Mouse (Mus musculus) forebrain, postnatal 0 days (tissue): Measurements from ENCODE around the gene Pdyn. TPM values are rescaled to one million over a fixed set of nuclear protein-coding genes. Genes with fewer than 3 reads are reported as not detected.

Source experiments
- ATAC-seq: fragments of 200-750 bp; cut with Nextera tagmentation; 2 replicates; pipeline ENCODE4 v1.8.0; 2017; ENCODE audit warnings: mild to moderate bottlenecking, moderate library complexity
- DNase-seq: peaks from one replicate; pipeline ENCODE4 v3.0.0-alpha.2; 2015
- H3K27ac ChIP-seq: fragments of 300-500 bp; sonication (generic); 2 replicates; pipeline ENCODE4 v1.5.1; 2014; ENCODE audit warnings: low read depth, mild to moderate bottlenecking, antibody characterized with exemption, low read length, moderate library complexity, mixed read lengths
- H3K27me3 ChIP-seq: fragments of 300-500 bp; sonication (generic); 2 replicates; pipeline ENCODE4 v1.6.1; 2014; ENCODE audit warnings: mild to moderate bottlenecking, low read length, mixed read lengths; ENCODE audit not compliant: insufficient read depth
- H3K36me3 ChIP-seq: fragments of 300-500 bp; sonication (generic); 2 replicates; pipeline ENCODE4 v1.6.1; 2014; ENCODE audit warnings: mild to moderate bottlenecking, moderate library complexity; ENCODE audit not compliant: insufficient read depth
- H3K4me1 ChIP-seq: fragments of 300-500 bp; sonication (generic); 2 replicates; pipeline ENCODE4 v1.6.1; 2014; ENCODE audit warnings: antibody characterized with exemption; ENCODE audit not compliant: insufficient read depth
- H3K4me2 ChIP-seq: fragments of 300-500 bp; sonication (generic); 2 replicates; pipeline ENCODE4 v1.6.1; 2014; ENCODE audit warnings: low read depth, mild to moderate bottlenecking, moderate library complexity
- H3K4me3 ChIP-seq: fragments of 300-500 bp; sonication (generic); 2 replicates; pipeline ENCODE4 v1.5.1; 2014; ENCODE audit warnings: low read depth, low read length, mixed read lengths
- H3K9ac ChIP-seq: fragments of 300-500 bp; sonication (generic); 2 replicates; pipeline ENCODE4 v1.6.1; 2014; ENCODE audit warnings: mild to moderate bottlenecking
- H3K9me3 ChIP-seq: fragments of 300-500 bp; sonication (generic); 2 replicates; pipeline ENCODE4 v1.6.1; 2016; ENCODE audit warnings: low read length
- CTCF ChIP-seq: sonication (generic); IDR thresholded peaks from 2 replicates; pipeline ENCODE4 v1.5.1; 2016; ENCODE audit warnings: antibody characterized with exemption, control low read depth, low read depth
- WGBS: fragments of 180-500 bp; shearing (Covaris S2); extraction: QIAGEN DNeasy Blood & Tissue Kit; methylation state at CpG from one replicate; pipeline ENCODE4 v1.1.7; 2014; 5-methylcytosine and 5-hydroxymethylcytosine counted together
- polyA plus RNA-seq: library from polyadenylated mRNA; unstranded; fragments of >200 nt; fragmentation: Nextera tagmentation; extraction: Ambion mirVana; gene quantifications from 2 replicates; pipeline ENCODE4 v1.2.1, GENCODE M21; 2015
- total RNA-seq: library from RNA; depleted of rRNA; stranded (reverse); fragments of >200 nt; gene quantifications from 2 replicates; pipeline ENCODE4 v1.2.3, GENCODE M21; 2014

Pdyn gene
- total and polyA plus RNA-seq, 2 experiments from 2014 or later: 6.9 to 18.3 TPM

DNA sequence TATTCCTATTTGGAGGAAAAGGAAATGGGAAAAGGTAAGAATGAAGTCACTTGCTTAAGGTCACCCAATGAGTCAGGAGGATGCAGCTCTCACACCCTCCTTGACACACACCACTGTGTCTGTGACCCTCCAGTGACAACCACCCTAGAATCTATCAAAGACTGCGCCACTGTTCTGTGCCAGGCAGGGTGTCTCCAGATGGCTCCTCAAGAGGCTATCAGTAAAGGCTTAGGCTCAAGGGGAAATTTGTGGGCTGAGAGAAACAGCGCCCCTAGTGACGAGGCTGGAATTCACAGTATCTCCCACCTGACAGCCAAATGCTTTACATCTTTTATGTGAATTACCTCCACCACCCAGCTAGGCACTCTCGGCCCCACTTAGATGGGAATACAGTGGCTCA, 3.6 kb downstream of the Pdyn start:
- WGBS: 10% methylated on average over 4 of the region's 4 CpGs
- Histone ChIP-seq H3K4me1 (peaks cover 7% of the 10 kb centered on the region; the same call in 1 of the 2 replicates), H3K36me3 (no peaks in the 10 kb centered on the region), H3K9me3 (no peaks in the 10 kb centered on the region), H3K27ac (no peak overlapping the region), H3K9ac (no peak overlapping the region), H3K27me3 (peaks cover 4% of the 10 kb centered on the region; the same call in 1 of the 2 replicates), H3K4me2 (no peak overlapping the region), H3K4me3 (no peak overlapping the region)
- 0 out of 2 replicates have a peak, but pooled peaks have one; percentile 21 for ATAC-seq
- peak; percentile 65 for TF ChIP-seq CTCF
- DNase-seq: peak; percentile 50

DNA sequence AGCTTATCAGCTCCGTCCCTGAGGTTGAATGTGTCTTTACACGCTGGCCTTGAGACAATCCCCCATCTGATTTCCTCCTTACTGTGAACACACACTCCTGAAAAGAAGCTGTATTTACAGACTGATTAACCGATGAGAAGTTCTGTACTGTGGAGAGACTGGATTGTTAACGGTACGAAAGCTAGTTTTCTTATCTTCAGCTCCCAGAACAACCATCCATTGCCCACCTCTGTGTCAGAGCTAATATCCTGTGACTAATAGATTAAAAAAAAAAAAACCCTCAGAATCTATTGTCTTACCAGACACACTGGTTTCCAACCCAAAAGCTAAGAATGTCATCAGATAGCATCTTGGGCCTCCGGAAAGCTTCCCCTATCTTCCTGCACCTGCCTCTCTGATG, 5.3 kb downstream of the Pdyn start:
- no peak overlapping the region for H3K4me2 ChIP-seq
- TF ChIP-seq CTCF: no peak
- WGBS: 73% methylated on average over 6 of the region's 6 CpGs

DNA sequence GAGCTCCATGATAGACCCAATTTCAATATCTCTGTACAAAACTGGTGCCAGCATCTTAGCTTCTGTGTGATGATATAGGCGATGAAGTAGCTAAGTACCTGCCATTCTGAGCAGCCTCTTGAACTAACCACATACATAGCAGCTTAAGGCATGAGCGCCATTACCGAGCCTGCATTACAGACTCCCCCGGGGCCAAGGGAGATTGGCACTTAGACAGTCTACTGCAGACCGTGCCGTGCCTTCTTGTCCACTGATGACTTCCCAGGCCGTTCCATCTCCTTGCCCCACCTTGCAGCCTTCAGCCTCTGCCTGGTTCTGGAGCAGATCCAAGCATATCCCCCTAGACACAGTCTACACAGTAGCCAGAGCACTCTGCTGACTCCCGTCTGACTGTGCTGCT, 7.0 kb downstream of the Pdyn start:
- H3K4me2 ChIP-seq: no peak overlapping the region
- WGBS: 77% methylated on average over 8 of the region's 8 CpGs
- DNase-seq (no peak), ATAC-seq (no peak)
- no peaks in the 10 kb centered on the region for H3K9me3 ChIP-seq
- H3K27ac ChIP-seq: no peak overlapping the region
- no peak overlapping the region for H3K9ac ChIP-seq
- H3K36me3 ChIP-seq: no peaks in the 10 kb centered on the region
- no peaks in the 10 kb centered on the region for H3K4me1 ChIP-seq
- TF ChIP-seq CTCF: no peak
- H3K27me3 ChIP-seq: no peaks in the 10 kb centered on the region
- H3K4me3 ChIP-seq: no peak overlapping the region

More for the DNA sequence above, 5.3 kb downstream of the Pdyn start:
- no peak overlapping the region for H3K9ac ChIP-seq
- H3K27me3 ChIP-seq: peaks cover 4% of the 10 kb centered on the region; the same call in 1 of the 2 replicates
- no peak for ATAC-seq
- H3K36me3 ChIP-seq: no peaks in the 10 kb centered on the region
- H3K9me3 ChIP-seq: no peaks in the 10 kb centered on the region
- peaks cover 1% of the 10 kb centered on the region; the same call in 1 of the 2 replicates for H3K4me1 ChIP-seq
- no peak for DNase-seq
- H3K27ac ChIP-seq: no peak overlapping the region
- H3K4me3 ChIP-seq: no peak overlapping the region

DNA sequence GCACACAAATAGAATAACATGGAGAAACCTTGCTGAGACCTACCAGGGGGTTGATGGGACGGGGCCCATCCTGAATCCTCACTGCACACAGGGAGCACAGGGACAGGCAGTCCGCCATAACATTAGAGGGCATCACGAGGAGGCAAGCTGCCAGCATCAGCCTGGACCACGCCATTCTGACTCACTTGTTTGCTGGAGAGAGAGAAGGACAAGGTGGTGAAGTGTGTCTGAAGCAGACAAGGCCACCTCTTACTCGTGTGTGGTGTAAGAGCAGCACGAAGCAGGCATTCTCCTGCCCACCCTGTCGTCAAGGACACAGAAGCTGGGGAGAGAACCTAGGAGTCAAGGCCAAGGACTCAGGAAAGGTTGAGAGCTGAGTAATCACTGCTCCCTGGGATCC, 9.9 kb downstream of the Pdyn start:
- 79% methylated on average over 7 of the region's 7 CpGs for WGBS
- no peak for ATAC-seq

DNA sequence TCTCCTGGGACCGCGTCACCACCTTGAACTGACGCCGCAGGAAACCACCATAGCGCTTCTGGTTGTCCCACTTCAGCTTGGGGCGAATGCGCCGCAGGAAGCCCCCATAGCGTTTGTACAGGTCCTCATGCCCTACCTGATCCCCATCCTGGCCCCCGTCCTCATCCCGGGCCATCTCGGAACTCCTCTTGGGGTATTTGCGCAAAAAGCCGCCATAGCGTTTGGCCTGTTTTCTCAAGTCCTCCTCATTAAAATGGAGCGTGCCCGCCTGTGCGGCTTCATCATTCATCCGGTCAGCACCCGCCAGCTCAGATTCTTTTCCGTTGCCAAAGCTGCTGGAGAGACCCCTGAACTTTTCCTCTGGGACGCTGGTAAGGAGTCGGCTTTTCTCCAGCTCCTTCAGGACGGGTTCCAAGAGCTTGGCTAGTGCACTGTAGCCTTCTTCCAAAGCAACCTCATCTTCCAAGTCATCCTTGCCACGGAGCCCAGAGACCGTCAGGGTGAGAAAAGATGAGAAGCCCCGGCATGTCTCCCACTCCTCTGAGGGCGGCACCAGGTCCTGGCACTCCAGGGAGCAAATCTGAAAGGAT, 11.5 kb downstream of the Pdyn start:
- Histone ChIP-seq H3K27ac (no peak overlapping the region), H3K36me3 (no peaks in the 10 kb centered on the region), H3K9me3 (no peaks in the 10 kb centered on the region), H3K27me3 (no peaks in the 10 kb centered on the region), H3K9ac (no peak overlapping the region), H3K4me2 (no peak overlapping the region), H3K4me3 (no peak overlapping the region), H3K4me1 (no peaks in the 10 kb centered on the region)
- DNase-seq: no peak
- ATAC-seq: no peak
- 85% methylated on average over 28 of the region's 28 CpGs for WGBS
- no peak for TF ChIP-seq CTCF

More for the DNA sequence above, 9.9 kb downstream of the Pdyn start:
- no peak overlapping the region for H3K4me3 ChIP-seq
- H3K27me3 ChIP-seq: no peaks in the 10 kb centered on the region
- no peak overlapping the region for H3K27ac ChIP-seq
- H3K9me3 ChIP-seq: no peaks in the 10 kb centered on the region
- H3K4me1 ChIP-seq: no peaks in the 10 kb centered on the region
- TF ChIP-seq CTCF: no peak
- DNase-seq: no peak
- H3K4me2 ChIP-seq: no peak overlapping the region
- H3K36me3 ChIP-seq: no peaks in the 10 kb centered on the region
- no peak overlapping the region for H3K9ac ChIP-seq

DNA sequence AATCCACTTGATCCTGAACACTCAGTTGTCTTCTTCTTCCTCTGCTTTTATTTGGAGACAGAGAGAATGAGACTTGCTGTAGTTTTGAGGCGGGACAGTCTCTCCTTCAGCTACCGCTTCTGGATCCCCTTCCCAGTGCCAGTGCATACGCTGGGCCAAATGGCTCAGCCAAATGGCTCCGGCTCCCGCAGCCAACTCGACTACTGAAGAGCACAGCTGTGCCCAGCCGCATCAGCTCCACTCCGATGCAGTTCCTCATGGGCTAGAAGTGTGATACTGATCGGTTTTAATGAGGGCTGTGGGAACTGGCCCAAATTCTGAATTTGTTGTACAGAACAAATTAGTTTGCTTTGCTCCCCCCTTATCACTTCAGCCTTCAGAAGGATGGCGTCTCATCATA, 12.7 kb downstream of the Pdyn start:
- 37% methylated on average over 10 of the region's 10 CpGs for WGBS
- DNase-seq (peak; percentile 77), ATAC-seq (peak; percentile 94)
- Histone ChIP-seq H3K4me1 (no peaks in the 10 kb centered on the region), H3K9me3 (no peaks in the 10 kb centered on the region), H3K4me2 (no peak overlapping the region), H3K27ac (no peak overlapping the region), H3K4me3 (no peak overlapping the region), H3K36me3 (no peaks in the 10 kb centered on the region), H3K27me3 (no peaks in the 10 kb centered on the region), H3K9ac (no peak overlapping the region)
- no peak for TF ChIP-seq CTCF

DNA sequence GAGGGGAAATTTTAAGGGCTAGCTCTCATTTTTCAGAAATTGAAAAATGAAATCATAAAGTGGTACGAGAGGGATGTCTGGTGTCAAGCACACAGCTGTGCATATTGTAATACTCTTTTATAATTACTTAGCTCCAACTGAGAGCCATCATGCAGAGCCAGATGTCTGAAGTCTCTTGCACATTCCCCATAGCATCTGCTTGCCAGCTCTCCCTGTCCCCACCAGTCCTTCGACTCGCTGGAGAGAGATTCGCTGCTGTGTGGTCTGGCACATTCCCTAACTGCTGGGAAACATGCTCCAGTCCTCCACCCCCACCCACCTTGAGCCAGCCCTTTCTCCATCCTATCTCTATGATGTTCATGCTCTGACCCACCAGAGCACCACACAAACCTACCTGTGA, 15.6 kb downstream of the Pdyn start:
- Histone ChIP-seq H3K27ac (no peak overlapping the region), H3K27me3 (no peaks in the 10 kb centered on the region), H3K9me3 (no peaks in the 10 kb centered on the region), H3K4me2 (no peak overlapping the region), H3K4me1 (no peaks in the 10 kb centered on the region), H3K36me3 (no peaks in the 10 kb centered on the region), H3K4me3 (no peak overlapping the region), H3K9ac (no peak overlapping the region)
- DNase-seq: no peak
- WGBS: 69% methylated on average over 4 of the region's 4 CpGs
- no peak for ATAC-seq
- TF ChIP-seq CTCF: no peak
